Mouse (Mus musculus): ENCODE measurements at regions not wholly inside any gene's neighbourhood (a gene's known extent, or its start where the extent isn't known, plus 50 kb on each side); places are given as distances from the start of the nearest gene placed in this dataset.

- no peak overlapping the region for H3K4me3 ChIP-seq (ENCODE audit: low read depth, low read length)
- H3K27ac ChIP-seq (ENCODE audit: low read depth, low read length): no peak overlapping the region
- WGBS: 77% methylated on average over 2 of the region's 2 CpGs
- H3K36me3 ChIP-seq (ENCODE audit: control insufficient read depth, insufficient read depth, low read length): no peaks in the 10 kb centered on the region
- DNase-seq (ENCODE audit: low spot score): no peak
- no peaks in the 10 kb centered on the region for H3K4me1 ChIP-seq (replicated peaks; ENCODE audit: control insufficient read depth, insufficient read depth, low read length)
- H3K4me2 ChIP-seq: no peak overlapping the region
- ATAC-seq (replicated peaks; ENCODE audit: low FRiP score): no peak
- no peaks in the 10 kb centered on the region for H3K9me3 ChIP-seq (ENCODE audit: control insufficient read depth, low read length)
- no peak overlapping the region for H3K9ac ChIP-seq (ENCODE audit: low read depth, low read length)
- no peaks in the 10 kb centered on the region for H3K27me3 ChIP-seq (replicated peaks; ENCODE audit: control insufficient read depth, insufficient read depth, low read length)
These were observed 661.8 kb upstream of the Pou3f3 start for GRCm38 (mm10) chr1:42033786-42034185.

- Histone ChIP-seq H3K27ac (ENCODE audit: low read depth, low read length) (no peak overlapping the region), H3K4me1 (replicated peaks; ENCODE audit: control insufficient read depth, insufficient read depth, low read length) (no peaks in the 10 kb centered on the region), H3K27me3 (replicated peaks; ENCODE audit: control insufficient read depth, insufficient read depth, low read length) (no peaks in the 10 kb centered on the region), H3K9ac (ENCODE audit: low read depth, low read length) (no peak overlapping the region), H3K4me3 (ENCODE audit: low read depth, low read length) (no peak overlapping the region), H3K36me3 (ENCODE audit: control insufficient read depth, insufficient read depth, low read length) (no peaks in the 10 kb centered on the region), H3K4me2 (no peak overlapping the region), H3K9me3 (ENCODE audit: control insufficient read depth, low read length) (no peaks in the 10 kb centered on the region)
- DNase-seq (ENCODE audit: low spot score): no peak
- WGBS: 73% methylated on average over 4 of the region's 4 CpGs
- no peak for ATAC-seq (replicated peaks; ENCODE audit: low FRiP score)
These were observed 660.2 kb upstream of the Pou3f3 start for GRCm38 (mm10) chr1:42035371-42035770.

DNA sequence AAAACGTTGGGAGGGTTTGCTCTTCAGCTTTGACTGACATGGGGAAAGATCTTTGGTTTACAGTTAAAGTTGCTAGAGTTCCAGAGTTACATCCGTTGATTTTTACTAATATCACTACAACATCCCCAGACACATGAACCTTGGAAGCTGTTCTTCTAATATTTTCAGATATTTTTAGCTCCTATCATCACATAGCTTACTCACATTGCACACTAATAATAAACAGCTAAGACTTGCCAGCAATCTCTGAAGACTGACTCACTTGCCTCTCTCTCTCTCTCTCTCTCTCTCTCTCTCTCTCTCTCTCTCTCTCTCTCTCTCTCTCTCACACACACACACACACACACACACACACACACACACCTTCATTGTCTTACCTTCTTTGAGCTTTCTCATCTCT is 654.0 kb upstream of the Pou3f3 start:
- DNase-seq (ENCODE audit: low spot score) (no peak), ATAC-seq (replicated peaks; ENCODE audit: low FRiP score) (no peak)
- Histone ChIP-seq H3K9me3 (ENCODE audit: control insufficient read depth, low read length) (no peaks in the 10 kb centered on the region), H3K4me2 (no peak overlapping the region), H3K27me3 (replicated peaks; ENCODE audit: control insufficient read depth, insufficient read depth, low read length) (no peaks in the 10 kb centered on the region), H3K27ac (ENCODE audit: low read depth, low read length) (no peak overlapping the region), H3K9ac (ENCODE audit: low read depth, low read length) (no peak overlapping the region), H3K4me3 (ENCODE audit: low read depth, low read length) (no peak overlapping the region), H3K36me3 (ENCODE audit: control insufficient read depth, insufficient read depth, low read length) (no peaks in the 10 kb centered on the region), H3K4me1 (replicated peaks; ENCODE audit: control insufficient read depth, insufficient read depth, low read length) (no peaks in the 10 kb centered on the region)
- 70% methylated on average over 2 of the region's 2 CpGs for WGBS

- ATAC-seq (replicated peaks; ENCODE audit: low FRiP score) (no peak), DNase-seq (ENCODE audit: low spot score) (no peak)
- Histone ChIP-seq H3K9me3 (ENCODE audit: control insufficient read depth, low read length) (no peaks in the 10 kb centered on the region), H3K4me1 (replicated peaks; ENCODE audit: control insufficient read depth, insufficient read depth, low read length) (no peaks in the 10 kb centered on the region), H3K4me3 (ENCODE audit: low read depth, low read length) (no peak overlapping the region), H3K9ac (ENCODE audit: low read depth, low read length) (no peak overlapping the region), H3K27ac (ENCODE audit: low read depth, low read length) (no peak overlapping the region), H3K4me2 (no peak overlapping the region), H3K36me3 (ENCODE audit: control insufficient read depth, insufficient read depth, low read length) (no peaks in the 10 kb centered on the region), H3K27me3 (replicated peaks; ENCODE audit: control insufficient read depth, insufficient read depth, low read length) (no peaks in the 10 kb centered on the region)
These were observed 637.1 kb upstream of the Pou3f3 start for GRCm38 (mm10) chr1:42058494-42058893.

DNA sequence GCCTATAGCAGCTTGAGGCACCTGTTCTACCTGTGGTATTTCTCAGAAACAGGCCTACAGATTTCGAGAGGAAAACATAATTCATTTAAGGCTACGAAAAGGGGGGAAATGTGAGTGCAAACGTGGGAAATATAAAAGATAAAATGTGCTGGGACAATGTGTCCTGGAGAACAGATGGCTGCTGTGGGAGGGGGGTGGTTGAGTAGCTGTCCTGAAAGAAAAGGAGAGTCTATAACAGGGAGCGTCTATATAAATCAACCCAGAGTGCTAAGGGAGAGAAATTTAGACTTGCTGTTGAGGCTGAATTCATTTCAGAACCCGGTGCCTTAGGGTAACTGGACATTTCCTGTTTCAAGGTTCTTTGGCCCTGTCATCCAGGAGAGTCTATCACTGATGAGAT is 625.5 kb upstream of the Pou3f3 start:
- Histone ChIP-seq H3K27ac (ENCODE audit: low read depth, low read length) (no peak overlapping the region), H3K9ac (ENCODE audit: low read depth, low read length) (no peak overlapping the region), H3K4me3 (ENCODE audit: low read depth, low read length) (no peak overlapping the region), H3K36me3 (ENCODE audit: control insufficient read depth, insufficient read depth, low read length) (no peaks in the 10 kb centered on the region), H3K4me2 (no peak overlapping the region), H3K9me3 (ENCODE audit: control insufficient read depth, low read length) (no peaks in the 10 kb centered on the region), H3K27me3 (replicated peaks; ENCODE audit: control insufficient read depth, insufficient read depth, low read length) (no peaks in the 10 kb centered on the region), H3K4me1 (replicated peaks; ENCODE audit: control insufficient read depth, insufficient read depth, low read length) (no peaks in the 10 kb centered on the region)
- WGBS: 65% methylated on average over 5 of the region's 5 CpGs
- DNase-seq (ENCODE audit: low spot score) (no peak), ATAC-seq (replicated peaks; ENCODE audit: low FRiP score) (no peak)

- Histone ChIP-seq H3K27ac (ENCODE audit: low read depth, low read length) (no peak overlapping the region), H3K9ac (ENCODE audit: low read depth, low read length) (no peak overlapping the region), H3K9me3 (ENCODE audit: control insufficient read depth, low read length) (no peaks in the 10 kb centered on the region), H3K4me1 (replicated peaks; ENCODE audit: control insufficient read depth, insufficient read depth, low read length) (no peaks in the 10 kb centered on the region), H3K27me3 (replicated peaks; ENCODE audit: control insufficient read depth, insufficient read depth, low read length) (no peaks in the 10 kb centered on the region), H3K4me3 (ENCODE audit: low read depth, low read length) (no peak overlapping the region), H3K36me3 (ENCODE audit: control insufficient read depth, insufficient read depth, low read length) (no peaks in the 10 kb centered on the region), H3K4me2 (no peak overlapping the region)
- no peak for DNase-seq (ENCODE audit: low spot score)
- WGBS: 58% methylated on average over 2 of the region's 2 CpGs
- no peak for ATAC-seq (replicated peaks; ENCODE audit: low FRiP score)
These were observed 599.5 kb upstream of the Pou3f3 start for GRCm38 (mm10) chr1:42096026-42096425.

GRCm38 (mm10) chr1:42098580-42098979 is 597.0 kb upstream of the Pou3f3 start:
- ATAC-seq (replicated peaks; ENCODE audit: low FRiP score) (no peak), DNase-seq (ENCODE audit: low spot score) (no peak)
- 78% methylated on average over 2 of the region's 2 CpGs for WGBS

GRCm38 (mm10) chr1:42107521-42107920 is 588.0 kb upstream of the Pou3f3 start:
- no peak overlapping the region for H3K27ac ChIP-seq (ENCODE audit: low read depth, low read length)
- ATAC-seq (replicated peaks; ENCODE audit: low FRiP score): no peak
- DNase-seq (ENCODE audit: low spot score): no peak
- no peaks in the 10 kb centered on the region for H3K4me1 ChIP-seq (replicated peaks; ENCODE audit: control insufficient read depth, insufficient read depth, low read length)
- no peaks in the 10 kb centered on the region for H3K9me3 ChIP-seq (ENCODE audit: control insufficient read depth, low read length)
- no peaks in the 10 kb centered on the region for H3K27me3 ChIP-seq (replicated peaks; ENCODE audit: control insufficient read depth, insufficient read depth, low read length)
- WGBS: 73% methylated on average over 5 of the region's 5 CpGs
- no peak overlapping the region for H3K4me2 ChIP-seq
- no peak overlapping the region for H3K4me3 ChIP-seq (ENCODE audit: low read depth, low read length)
- no peak overlapping the region for H3K9ac ChIP-seq (ENCODE audit: low read depth, low read length)
- H3K36me3 ChIP-seq (ENCODE audit: control insufficient read depth, insufficient read depth, low read length): no peaks in the 10 kb centered on the region

More at GRCm38 (mm10) chr1:42098580-42098979, 597.0 kb upstream of the Pou3f3 start:
- Histone ChIP-seq H3K36me3 (ENCODE audit: control insufficient read depth, insufficient read depth, low read length) (no peaks in the 10 kb centered on the region), H3K9ac (ENCODE audit: low read depth, low read length) (no peak overlapping the region), H3K27ac (ENCODE audit: low read depth, low read length) (no peak overlapping the region), H3K27me3 (replicated peaks; ENCODE audit: control insufficient read depth, insufficient read depth, low read length) (no peaks in the 10 kb centered on the region), H3K4me1 (replicated peaks; ENCODE audit: control insufficient read depth, insufficient read depth, low read length) (no peaks in the 10 kb centered on the region), H3K9me3 (ENCODE audit: control insufficient read depth, low read length) (no peaks in the 10 kb centered on the region), H3K4me2 (no peak overlapping the region), H3K4me3 (ENCODE audit: low read depth, low read length) (no peak overlapping the region)

GRCm38 (mm10) chr1:42107925-42108324 is 587.6 kb upstream of the Pou3f3 start:
- Histone ChIP-seq H3K27ac (ENCODE audit: low read depth, low read length) (no peak overlapping the region), H3K4me3 (ENCODE audit: low read depth, low read length) (no peak overlapping the region), H3K9me3 (ENCODE audit: control insufficient read depth, low read length) (no peaks in the 10 kb centered on the region), H3K4me2 (no peak overlapping the region), H3K9ac (ENCODE audit: low read depth, low read length) (no peak overlapping the region), H3K36me3 (ENCODE audit: control insufficient read depth, insufficient read depth, low read length) (no peaks in the 10 kb centered on the region), H3K4me1 (replicated peaks; ENCODE audit: control insufficient read depth, insufficient read depth, low read length) (no peaks in the 10 kb centered on the region), H3K27me3 (replicated peaks; ENCODE audit: control insufficient read depth, insufficient read depth, low read length) (no peaks in the 10 kb centered on the region)
- DNase-seq (ENCODE audit: low spot score) (no peak), ATAC-seq (replicated peaks; ENCODE audit: low FRiP score) (no peak)
- WGBS: 78% methylated on average over 1 of the region's 1 CpGs

All from liver, embryonic 11.5 days (tissue).